Mouse (Mus musculus) frontal cortex, postnatal 36 days (tissue): ENCODE results near the gene P3h3.
"Not testable (repeated sequence)": the region's sequence is repeated elsewhere in the genome, so short reads cannot be mapped to it uniquely, and the experiment has no call there.

Experiments
- DNase-seq, 2 experiments: peaks; one replicate each; pipeline ENCODE4 v3.0.0; 2022; ENCODE audit warnings: low spot score in 2 of 2

P3h3 gene

DNA sequence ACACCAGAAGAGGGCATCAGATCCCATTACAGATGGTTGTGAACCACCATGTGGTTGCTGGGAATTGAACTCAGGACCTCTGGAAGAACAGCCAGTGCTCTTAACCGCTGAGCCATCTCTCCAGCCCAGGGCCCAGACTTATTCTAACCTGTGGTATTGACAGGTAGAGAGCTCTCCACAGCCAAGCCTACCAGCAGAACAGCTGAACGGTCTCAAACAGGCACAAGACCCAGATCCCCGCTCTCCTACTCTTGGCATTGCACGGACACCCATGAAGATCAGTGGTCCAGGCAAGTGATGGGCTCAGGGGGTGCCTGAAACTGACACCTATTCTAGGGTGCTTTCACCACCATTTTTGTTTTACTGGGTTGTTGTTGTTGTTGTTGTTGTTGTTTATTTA, 26.4 kb downstream of the P3h3 start:
- not testable (repeated sequence) for DNase-seq

DNA sequence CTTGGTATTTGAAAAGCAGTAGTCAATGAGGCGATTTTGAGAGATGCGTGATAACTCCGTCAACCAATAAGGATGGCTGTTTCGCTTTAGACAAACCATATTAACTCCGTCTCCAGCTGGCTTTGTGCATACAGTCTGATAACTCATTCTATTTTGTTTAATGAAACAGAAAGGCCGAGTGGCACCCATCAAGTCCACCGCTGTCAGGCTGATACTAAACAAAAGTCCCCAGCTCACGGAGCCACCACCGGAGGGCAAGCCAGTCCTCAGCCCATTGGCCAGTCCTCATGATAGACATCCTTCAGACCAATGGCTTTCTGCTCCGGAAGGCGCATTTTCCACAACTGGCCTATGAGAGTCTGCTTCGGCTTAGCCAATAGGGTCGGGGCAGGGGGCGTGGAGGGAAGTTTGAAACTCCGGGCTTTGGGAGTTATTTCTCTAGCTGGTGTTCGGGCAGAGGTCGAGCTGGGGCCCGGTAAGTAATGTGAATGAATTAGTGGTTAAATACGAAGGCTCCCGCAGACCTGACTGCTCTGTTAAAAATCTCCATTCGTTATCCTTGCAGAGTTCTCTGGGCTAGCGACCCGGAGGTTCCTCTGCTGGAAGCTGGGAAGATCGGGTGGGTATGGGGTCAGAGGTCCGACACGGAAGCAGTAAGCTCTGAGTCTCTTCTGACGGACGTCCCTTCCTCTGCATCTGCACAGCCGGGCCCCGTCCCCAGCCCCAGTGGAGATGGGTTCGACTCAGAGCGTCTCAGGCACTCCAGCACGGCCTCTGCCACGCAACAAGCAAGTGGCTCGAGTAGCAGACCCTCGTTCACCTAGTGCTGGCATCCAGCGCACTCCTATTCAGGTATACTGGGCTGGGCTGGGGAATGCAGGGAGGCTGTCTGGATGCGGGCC, 27.5 kb downstream of the P3h3 start:
- DNase-seq, result peak; percentile 90 to 95

DNA sequence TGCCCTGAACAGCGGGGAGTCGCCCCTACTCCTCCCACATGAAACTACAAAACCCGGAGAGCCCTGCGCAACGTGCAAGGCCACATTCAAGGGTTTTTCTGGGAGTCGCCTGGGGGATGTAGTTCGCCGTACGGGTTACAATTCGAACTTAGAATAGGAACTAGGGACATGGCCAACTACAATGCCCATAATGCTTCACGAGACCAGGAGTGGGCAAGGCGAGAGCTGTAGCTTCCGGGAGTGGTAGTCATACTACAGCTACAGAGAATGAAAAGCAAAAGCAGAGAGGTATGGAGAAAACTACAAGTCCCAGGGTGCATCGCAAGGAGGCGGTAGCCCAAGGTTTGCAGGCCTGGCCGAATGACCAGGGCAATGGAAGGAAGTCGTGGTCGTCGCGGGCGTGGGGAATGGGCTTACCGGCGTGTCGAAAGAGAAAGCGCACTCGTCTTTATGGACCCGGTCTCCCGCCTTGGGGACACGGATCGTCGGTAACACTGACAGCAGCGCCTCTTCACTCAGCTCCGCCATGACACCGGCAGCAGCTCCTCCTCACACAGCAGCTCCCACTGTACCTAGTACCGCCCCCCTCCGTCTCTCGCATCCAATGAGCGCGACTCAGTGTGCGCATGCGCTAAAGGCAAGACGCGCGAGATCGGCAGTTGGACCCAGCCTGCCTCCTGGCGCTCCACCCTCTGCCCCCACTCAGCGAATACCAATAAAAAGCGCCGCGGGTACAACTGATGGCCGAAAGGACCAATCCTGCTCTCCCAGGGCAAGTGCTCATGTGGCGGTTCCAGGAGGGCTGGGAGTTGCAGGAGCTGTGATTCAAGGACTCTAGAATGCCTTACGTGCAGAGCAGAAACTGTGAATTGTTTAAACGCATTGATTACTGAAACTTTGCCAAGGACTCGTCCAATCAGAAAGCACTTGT, 28.4 kb downstream of the P3h3 start, which contains the start of the genes Usp5 and Cdca3:
Gene Usp5 (minus strand): TSS at position 617 of the 931 bp plus-strand sequence.
Gene Cdca3 (plus strand): TSS at position 680 of the 931 bp plus-strand sequence.
- DNase-seq, result peak; percentile 99

DNA sequence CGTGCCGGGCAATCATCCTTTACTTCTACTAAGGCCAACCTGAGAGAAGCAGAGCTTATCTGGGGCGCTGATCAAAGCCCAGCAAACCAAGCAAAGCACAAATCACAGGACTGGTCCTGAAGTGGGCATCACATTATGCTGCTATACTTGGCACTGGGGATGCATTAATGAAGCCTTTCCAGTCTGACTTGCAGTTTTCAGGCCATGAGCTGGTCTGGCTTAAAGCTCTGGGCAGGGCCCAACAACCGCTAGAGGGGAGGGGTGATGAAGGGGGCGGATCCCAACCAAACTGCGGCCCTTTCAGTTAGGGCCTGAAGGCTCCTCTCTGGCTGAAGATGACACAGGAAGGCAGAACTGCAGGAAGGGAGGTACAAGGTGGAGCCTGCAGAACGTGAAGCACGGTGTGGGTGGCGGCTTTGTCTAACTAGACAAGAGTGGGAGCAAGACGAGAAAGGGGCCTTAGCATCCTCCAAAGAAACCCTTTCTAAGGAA, 29.4 kb downstream of the P3h3 start:
- DNase-seq, result no peak

DNA sequence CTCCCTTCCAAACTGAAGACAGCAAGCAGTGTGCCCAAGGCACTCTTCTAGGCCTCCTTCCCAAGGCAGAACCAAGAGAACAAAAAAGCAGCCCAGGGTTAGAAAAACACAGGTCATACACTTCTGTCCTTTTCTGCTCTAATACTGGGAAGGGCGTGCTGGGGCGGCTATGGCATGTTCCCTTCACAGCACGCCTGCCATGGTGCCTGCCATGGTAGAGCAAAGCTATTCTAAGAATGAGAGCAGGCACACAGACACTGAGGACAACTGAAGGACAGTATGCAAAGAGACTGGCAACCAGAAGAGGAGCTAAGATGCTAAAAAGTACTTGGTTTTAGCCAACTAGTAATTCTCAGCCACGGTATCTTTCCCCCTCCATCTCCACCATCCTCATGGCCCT, 35.5 kb downstream of the P3h3 start:
- DNase-seq, result no peak

DNA sequence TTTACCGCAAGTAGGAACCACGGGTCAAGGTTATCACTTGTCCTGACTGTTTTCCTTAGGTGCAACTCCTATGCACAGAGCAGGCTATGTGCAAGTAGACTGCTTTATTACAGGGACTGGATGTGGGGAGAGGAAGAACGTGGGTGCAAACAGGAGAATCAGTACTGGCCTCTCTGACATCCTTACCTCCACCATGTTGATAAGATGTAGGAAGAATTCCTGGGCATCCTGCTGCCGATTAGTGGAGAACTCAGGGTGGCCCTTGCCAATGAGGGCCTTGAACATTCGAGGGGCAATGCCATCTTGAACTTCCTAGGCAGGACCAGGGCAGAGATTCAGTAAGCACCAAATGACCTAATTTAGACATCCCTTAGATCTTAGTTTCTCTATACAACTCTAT, 36.7 kb downstream of the P3h3 start:
- DNase-seq, result no peak

DNA sequence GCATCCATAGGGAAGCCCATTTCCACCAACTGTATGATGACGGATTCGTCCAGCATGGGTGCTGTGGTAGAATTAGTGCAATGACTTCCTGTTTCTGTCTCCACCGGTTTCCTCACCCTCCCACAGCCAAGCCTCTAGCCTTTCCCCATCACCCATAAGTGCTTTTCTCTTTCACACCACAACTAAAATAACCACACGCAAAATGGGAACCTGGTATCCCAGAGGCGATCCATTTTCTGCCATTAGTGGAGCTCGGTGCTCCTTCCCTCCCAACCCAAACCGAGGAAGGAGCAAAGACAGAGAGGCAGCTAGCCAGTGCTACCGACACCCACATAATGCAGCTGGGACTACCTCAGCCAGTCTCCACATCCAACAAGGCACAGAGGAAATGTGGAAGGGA, 39.6 kb downstream of the P3h3 start:
- no peak for DNase-seq

DNA sequence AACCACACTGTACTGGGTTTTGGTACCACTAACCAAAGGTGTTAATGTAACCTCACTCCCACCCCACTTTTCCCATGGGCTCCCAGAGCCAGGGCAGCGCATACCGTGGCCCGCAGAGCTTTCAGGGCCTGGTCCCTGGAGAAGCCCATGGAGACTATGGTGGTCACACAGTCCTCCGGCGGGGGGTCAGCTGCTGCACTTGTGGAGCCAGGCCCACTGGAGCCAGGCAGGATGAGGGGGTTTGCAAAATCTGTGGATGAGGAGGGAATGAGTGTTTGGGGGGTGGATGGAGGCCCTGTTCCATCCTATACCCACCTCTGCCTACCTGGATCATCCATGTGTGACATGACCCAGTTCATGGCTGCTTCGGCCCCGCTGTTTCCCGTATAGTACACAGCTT, 40.0 kb downstream of the P3h3 start:
- DNase-seq, result no peak

DNA sequence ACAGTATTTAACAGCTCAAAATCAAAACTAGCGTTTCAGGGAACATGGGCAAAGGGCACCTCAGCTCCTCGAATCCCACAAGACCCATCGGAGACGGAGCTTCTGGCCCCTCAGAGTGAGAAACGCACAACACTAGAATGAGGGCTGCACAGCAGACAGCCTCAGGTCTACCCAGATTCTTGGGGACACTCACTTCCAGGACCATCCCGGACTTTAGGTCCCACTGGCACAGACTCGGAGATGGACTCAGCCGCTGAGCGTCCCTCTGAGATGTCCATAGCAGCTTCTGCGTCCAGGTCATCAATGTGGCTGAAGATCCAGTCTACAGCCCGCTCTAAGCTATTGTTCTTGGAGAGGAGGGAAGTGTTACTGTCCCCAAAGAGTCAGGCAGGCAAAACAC, 40.4 kb downstream of the P3h3 start:
- no peak for DNase-seq

DNA sequence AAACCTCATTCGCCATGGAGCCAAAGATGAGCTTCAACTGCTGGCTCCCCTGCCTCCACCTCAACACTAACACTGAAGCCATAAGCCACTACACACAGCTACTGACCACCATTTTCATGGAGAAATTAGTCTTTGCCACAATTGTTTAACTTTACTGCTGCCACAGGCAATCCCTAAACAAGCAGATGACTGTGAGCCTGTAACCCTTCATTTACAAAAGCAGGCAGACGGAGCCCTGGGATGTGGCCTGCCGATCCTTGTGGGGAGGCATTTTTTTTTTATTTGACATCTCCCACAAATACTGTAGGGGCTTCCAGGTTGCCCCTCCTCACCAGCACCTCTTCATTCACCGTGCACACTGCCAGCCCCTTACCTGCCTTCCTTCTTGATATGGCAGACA, 40.9 kb downstream of the P3h3 start:
- no peak for DNase-seq

DNA sequence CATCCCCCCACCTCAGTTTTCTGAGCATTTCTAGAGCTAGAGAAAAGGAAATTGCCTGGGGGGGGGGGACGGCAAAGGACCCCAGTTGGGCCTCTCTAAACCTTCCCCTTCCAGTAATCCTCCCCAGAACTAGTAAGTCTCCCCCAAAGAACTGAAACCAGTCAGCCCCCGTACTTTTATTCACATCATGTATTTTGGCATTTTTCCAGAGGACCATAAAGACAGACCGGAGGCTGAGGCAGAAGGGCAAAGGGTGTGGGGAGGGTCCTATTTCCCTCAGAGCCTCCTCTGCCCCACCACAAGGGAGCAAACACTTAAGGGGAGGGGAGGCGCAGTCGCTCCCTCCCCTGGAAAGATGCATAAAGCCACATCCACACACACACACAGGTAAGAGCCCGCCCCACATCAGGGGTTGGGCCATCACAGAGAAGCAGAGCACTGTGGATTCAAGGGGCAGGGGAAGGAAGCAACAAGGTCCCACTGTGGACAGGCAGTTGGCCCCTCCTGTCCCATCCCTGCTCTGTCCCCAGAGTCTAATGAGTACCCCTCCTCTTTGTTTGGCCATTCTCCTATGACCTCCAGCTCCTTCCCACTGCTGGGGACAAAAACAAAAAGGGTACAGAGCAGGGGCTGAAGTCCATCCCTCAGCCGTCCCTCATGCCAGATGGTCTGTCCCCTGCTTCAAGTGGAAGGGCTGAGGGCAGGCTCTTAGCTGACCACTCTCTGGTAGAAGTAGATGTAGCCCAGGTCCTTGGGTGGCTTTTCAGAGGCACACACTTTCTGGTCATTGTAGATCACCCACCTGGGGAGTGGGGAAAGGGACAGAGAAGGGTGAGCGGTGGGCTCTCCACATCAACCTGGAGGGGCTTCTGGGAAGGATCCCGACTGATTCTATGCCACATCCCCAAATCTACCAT, 42.4 kb downstream of the P3h3 start:
- DNase-seq, result no peak

DNA sequence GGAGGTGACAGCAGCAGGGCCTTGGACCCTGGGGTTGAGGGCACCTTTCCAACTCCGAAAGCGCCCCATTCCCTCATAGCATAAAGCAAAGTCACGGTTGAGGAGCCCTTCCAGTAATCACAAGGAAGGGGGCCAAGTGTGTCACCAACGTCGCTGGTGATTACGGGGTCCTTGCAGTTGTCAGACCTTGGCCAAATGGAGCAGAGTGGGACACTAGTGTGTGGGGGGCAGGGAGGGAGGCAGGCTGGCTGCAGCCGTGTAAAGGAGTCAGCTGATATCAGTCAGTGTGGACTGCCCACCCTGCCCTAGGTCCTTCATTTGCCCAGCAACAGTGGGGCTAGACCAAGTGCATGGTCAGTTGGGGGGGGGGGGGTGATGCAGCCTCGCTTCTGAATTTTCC, 43.1 kb downstream of the P3h3 start:
- DNase-seq, result no peak

DNA sequence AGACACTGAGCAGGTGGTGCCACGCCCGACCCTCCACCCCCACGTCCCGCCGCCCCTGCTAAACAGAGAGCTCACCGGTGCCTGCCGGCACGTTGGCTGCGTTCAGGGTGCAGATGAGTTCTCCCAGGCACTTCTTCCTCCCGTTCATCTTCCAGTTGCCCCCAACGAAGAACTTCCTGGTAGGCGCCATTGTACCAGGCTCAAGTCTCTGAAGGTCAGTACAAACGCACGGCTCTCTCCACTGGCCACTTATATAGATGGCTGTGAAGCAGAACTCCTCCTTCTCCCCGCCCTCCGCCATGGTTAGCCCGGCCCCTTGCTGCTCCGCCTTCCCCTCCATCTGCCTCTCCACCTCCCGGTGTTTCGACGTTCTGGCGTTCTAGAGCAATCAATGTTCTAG, 43.6 kb downstream of the P3h3 start, which contains the start of gene Tpi1:
Gene Tpi1 (minus strand): TSS at position 364 of the 400 bp plus-strand sequence.
- DNase-seq, result peak; percentile 87 to 90

DNA sequence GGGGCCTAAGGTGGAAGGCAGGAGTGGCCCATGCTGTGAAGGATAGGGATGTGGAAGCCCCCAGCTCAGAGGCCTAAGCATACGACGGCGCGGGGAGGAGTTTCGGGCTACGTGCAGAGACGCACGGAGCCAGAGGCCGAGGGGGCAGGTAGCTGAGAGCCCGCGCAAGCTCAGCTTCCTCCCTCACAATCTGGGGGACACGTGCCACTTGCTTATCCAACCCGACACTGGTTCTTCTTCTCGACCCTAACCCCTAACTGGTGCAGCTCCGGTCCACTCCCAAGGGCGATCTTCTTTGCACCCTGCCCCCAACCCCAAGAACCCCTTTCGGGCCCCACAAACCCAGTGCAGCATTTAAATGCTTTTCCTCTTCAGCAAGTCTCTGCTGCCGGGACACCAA, 44.1 kb downstream of the P3h3 start:
- peak; percentile 72 to 76 for DNase-seq

DNA sequence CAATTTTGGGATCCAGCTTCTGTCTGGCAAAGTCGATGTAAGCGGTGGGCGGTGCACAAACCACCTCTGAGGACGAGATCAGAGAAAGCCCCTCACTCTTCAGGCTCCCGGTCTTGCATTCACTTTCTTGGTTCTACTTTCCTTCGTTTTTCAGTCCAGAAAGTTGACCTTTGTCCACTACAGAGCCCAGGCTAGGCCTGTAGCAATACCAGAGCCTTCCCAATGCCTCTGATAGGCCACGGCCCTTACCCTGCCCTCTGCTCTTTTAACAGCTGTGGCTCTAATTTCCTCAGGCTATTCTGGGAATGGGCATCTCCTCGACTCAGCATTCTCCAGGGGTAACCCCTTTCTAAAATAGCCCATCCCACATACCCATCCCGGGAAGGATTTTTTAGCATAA, 44.7 kb downstream of the P3h3 start:
- no peak for DNase-seq

DNA sequence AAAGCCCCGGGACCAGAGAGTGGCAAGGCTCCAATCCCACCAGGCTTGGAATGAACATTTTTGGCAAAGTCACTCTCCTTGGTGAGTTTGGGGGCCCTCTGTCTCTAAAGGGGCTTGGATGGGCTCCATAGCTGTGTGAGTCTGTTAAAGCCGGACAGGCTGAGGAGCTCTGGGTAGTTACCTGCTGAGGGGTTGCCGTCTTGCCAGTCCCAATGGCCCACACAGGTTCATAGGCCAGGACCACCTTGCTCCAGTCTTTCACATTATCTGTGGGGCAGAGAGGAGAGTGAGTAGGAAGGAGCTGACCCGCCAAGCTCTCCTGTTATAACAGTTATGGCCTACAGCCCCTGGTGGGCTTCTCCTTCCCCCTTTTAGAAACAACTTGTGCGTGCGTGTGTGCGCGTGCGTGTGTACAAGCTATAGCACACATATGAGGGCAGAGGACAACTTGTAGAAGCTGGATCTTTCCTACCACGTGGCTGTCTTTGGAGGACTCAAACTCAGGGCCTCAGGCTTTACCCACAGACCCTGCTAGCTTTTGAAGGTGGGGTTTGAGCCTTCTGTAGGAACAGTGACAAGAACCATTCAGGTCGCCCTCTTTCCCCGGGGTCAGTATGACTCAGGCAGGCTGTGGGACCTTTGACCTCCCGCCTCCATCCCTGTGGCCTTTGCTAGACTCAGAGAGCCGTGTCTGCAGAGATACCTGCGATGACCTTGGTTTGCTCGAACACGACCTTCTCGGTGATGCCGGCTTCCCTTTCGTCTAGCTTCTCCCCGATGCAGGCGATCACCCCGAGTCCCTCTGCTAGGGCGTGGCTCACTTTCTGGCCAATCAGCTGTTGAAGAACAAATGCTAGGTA, 45.6 kb downstream of the P3h3 start:
- DNase-seq, result no peak

DNA sequence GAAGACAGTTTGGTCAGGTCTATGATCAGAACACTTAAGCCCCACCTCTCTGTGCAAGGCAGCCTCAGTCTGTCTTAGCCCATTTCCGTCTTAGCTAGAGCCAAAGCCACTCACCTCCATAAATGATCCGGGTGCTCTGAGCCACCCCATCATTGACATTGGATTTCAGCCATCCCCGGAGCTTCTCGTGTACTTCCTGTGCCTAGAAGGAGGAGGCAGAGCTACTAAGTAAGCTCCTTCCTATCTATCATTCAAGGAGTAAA, 46.2 kb downstream of the P3h3 start:
- no peak for DNase-seq

DNA sequence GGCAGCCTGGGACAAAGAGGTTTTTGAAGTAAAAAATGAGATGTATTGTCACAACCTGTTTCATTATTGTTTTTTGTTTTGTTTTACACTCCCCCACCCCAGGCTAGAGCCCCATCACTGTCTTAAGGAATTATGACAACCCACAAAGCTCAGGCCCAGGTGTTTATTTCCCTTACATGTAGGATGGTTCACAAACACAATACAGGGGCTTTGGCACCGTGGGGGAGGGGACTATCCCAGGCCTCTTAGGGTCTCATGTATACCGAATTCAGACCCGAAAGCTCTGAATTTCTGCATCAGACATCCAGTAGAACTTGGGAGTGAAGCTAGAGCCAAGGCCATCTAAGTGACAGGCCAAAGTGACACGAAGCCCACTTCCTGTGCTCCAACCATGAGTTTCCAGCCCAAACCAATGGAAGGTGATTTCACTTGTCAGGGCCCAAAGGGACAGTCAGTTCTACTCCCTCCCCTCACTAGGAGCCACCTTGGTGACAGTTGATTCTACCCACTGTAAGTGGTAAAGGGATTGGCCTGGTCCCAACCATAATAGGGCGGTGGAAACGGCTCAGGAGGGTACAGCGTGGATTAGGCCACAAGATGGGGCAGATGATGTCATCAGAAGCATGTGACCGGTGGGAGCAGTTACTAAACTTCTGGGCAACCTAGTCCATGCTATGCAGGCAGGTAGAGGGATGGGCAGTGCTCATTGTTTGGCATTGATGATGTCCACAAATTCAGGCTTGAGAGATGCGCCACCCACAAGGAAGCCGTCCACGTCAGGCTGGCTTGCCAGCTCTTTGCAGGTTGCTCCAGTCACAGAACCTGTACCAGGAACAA, 46.8 kb downstream of the P3h3 start:
- not testable (repeated sequence) for DNase-seq

DNA sequence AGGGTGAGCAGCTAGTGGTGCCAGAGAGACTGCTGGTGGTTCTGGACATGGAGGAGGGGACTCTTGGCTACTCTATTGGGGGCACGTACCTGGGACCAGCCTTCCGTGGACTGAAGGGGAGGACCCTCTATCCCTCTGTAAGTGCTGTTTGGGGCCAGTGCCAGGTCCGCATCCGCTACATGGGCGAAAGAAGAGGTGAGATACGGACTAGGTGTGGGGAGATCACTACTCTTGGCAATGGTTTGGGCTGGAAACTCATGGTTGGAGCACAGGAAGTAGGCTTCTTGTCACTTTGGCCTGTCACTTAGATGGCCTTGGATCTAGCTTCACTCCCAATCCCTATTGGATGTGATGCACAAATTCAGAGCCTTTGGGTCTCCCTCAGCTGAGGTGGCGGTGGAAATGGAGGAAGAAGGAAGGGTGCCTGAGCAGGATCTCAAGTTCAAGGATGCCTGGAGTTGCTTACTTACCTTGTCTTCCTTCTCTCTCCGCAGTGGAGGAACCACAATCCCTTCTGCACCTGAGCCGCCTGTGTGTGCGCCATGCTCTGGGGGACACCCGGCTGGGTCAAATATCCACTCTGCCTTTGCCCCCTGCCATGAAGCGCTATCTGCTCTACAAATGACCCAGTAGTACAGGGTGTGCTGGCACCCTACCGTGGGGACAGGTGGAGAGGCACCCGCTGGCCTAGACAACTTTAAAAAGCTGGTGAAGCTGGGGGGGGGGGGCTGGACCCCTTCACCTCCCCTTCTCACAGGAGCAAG, 47.6 kb downstream of the P3h3 start:
- DNase-seq, result no peak
